In the genomic region with DNA sequence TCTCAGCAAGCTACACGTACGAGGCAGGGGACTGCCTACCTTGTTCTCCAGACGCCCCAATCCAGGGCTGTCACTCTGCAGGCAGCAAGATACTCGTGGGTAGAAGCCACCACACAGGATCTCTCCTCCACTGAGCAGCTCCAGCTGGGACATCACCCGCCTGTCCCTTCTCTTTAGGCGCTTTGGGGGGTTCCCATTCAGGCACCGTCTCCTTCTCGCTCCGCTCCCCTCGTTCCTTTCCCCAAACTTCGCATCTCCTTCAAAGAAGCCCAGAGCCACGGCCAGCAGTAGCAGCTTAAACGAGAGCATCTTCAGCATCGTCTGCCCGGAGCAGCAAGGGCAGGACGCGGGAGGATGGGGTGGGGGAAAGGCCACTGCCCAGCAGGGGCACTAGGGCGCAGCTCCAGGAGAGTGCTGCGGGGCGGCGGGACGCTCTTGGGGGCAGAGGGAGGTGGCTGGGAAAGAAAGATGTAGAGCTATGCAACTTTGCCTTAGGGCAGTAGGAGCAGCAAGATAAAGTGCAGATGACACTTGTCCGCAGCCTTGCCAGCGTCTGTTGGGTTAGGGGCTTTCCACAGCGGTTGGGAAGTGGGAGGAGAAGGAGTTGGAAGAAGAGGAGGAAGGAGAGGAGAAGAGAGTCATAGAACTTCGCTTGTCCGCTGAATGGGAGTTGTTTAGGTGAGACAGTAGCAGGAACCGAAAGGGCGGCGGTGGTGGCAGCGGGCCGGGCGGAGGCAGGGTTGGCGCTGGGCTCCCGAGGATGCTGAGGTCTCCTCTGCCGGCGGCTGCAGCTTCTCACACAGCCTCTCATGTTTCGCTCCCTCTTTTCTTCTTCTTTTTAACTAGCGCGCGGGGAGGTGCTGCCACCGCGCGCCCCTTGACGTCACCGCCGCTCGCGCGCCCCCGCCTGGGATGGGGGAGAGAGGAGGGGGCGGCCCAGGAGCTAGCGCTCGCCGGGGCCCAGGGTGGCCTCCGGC, we compare ENCODE assay signal across 8 mouse cellular contexts. TPM values are rescaled to one million over a fixed set of nuclear protein-coding genes. Genes with fewer than 3 reads are reported as not detected.
A peak's percentile ranks its signal among the peaks of the same experiment; 100 is the strongest.
DNase-seq lines count a peak whose midpoint lies in the region; ATAC-seq lines count a peak whose summit lies in the region.

Gene Hhip (minus strand): TSS at position 809 of the 977 bp plus-strand sequence.

- no peaks in the 10 kb centered on the region for H3K36me3 ChIP-seq in embryonic facial prominence, embryonic 10.5 days (replicated peaks)

- no peaks in the 10 kb centered on the region for H3K9me3 ChIP-seq in embryonic facial prominence, embryonic 10.5 days

- peak within 1 kb of the TSS; percentile 58 for H3K27ac ChIP-seq in embryonic facial prominence, embryonic 10.5 days (replicated peaks)

- intact Hi-C loops in left cerebral cortex, postnatal 14 days (cut with DNase I): loop anchor here (10.0 kb wide), 1 partner anchor 257 kb away; no protein-coding TSS in a partner anchor

- WGBS in embryonic facial prominence, embryonic 10.5 days: under 1% methylated on average over 38 of the region's 56 CpGs

- H3K4me1 ChIP-seq in embryonic facial prominence, embryonic 10.5 days: peaks cover 53% of the 10 kb centered on the region

- peak within 1 kb of the TSS; percentile 69 for H3K4me3 ChIP-seq in embryonic facial prominence, embryonic 10.5 days

- ATAC-seq in megakaryocyte, adult 5-6 weeks (ENCODE audit: poor library complexity, severe bottlenecking): peak; percentile 72
- no peak for ATAC-seq in activated CD4-positive, CD25-positive, alpha-beta regulatory T cell, adult 4 months

- H3K27me3 ChIP-seq in embryonic facial prominence, embryonic 10.5 days (replicated peaks; ENCODE audit: low read depth, poor library complexity, severe bottlenecking): peaks cover 73% of the 10 kb centered on the region

- DNase-seq in urinary bladder, adult 2 months (ENCODE audit: low spot score): no peak
- no peak for DNase-seq in urinary bladder, adult 18-20 months (ENCODE audit: low spot score in 2 of 2)
- peak; percentile 81 for DNase-seq in embryonic facial prominence, embryonic 10.5 days (ENCODE audit: low spot score)
- DNase-seq in heart, postnatal 4 days: peak; percentile 12
- peak; percentile 23 to 62 for DNase-seq in left cerebral cortex, postnatal 14 days (ENCODE audit: low spot score in 2 of 2)
- DNase-seq in right cerebral cortex, postnatal 4 days: peak; percentile 68

RNA-seq across cellular contexts. Expression of gene Hhip, which starts in this region (rescaled TPM):
- 17.7 and 18.2 TPM in 2 replicates for polyA plus RNA-seq in urinary bladder, adult 2 months (2012; rRNA removed)
- polyA plus RNA-seq in embryonic facial prominence, embryonic 10.5 days (2016; fragmentation: Nextera tagmentation; extraction: Ambion mirVana): 3.6 and 4.7 TPM in 2 replicates
- under 1 TPM; 0.23 to 0.45 TPM for total RNA-seq in heart, postnatal 4 days (2021)
- total RNA-seq in left cerebral cortex, postnatal 14 days (2021): 1 to 10 TPM; 3.8 to 4.0 TPM
- not detected in 2 replicates for total RNA-seq in megakaryocyte, adult 5-6 weeks (2015)
- total RNA-seq in megakaryocyte, adult 5-6 weeks (2017): not detected in 2 replicates
- under 1 TPM in 1 of 2 experiments, not detected in 1; 0.04 TPM for polyA plus RNA-seq in activated CD4-positive, CD25-positive, alpha-beta regulatory T cell, adult 4 months (2017; shearing (Covaris generic))

Comparison
In these comparisons a context has a peak if more than half of its experiments do, and no peak if none do; other contexts are left out.
1. Peak in DNase-seq in heart, postnatal 4 days; RNA of the gene not detected or under 1 TPM.
2. Peak in ATAC-seq in megakaryocyte, adult 5-6 weeks; RNA of the gene not detected or under 1 TPM.
3. DNase-seq: peak in embryonic facial prominence, embryonic 10.5 days (single experiment), left cerebral cortex, postnatal 14 days (2 of 2) and right cerebral cortex, postnatal 4 days (single experiment); none in urinary bladder, adult 2 months (single experiment) and urinary bladder, adult 18-20 months (0 of 2).